Mouse (Mus musculus): ENCODE measurements at regions not wholly inside any gene's neighbourhood (a gene's known extent, or its start where the extent isn't known, plus 50 kb on each side); places are given as distances from the start of the nearest gene placed in this dataset.

DNA sequence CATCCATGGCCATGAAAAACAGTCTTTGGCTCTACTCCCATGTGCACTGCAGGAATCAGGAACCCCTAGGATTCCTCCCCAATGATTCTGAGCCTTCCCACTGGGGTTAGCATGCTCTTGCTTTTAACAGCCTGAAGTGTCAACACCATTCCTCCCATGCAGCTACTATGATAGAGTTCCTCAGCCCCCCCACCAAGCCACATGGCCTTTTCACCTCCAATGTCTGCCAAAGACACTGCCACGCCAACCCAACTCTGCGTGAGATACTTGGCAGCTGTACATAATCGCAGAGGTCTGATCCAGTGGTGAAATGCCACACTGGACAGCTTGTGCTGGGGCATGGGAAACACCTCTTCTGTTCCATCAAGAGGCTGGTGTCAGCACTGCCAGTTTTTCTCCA is 128.6 kb upstream of the H2al1a start:
- DNase-seq = no peak

GRCm38 (mm10) chrX:11180194-11180816 is 118.8 kb upstream of the H2al1a start:
- DNase-seq = no peak

DNA sequence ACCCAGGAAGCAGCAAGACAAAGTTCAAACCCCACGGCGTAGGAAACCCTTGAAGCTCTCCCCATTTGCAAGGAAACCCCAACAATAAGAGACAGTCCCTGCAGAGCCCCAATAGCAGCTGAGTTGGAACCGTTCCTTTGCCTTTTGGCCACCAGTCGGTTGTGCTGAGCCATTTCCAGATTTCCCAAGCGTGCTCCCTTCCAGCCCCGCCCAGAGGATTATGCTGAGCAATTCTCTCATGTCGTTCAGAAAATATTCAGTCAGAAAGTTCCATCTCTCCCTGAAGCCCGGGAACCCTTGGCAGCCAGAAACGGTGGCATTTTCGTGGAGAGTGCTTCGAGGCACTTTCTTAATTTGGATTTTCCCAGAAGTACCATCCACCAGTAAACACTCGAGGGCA is 117.2 kb upstream of the H2al1a start:
- DNase-seq = peak; percentile 42

GRCm38 (mm10) chrX:11190851-11191250 is 108.2 kb upstream of the H2al1a start:
- no peak for DNase-seq

GRCm38 (mm10) chrX:11204135-11204534 is 94.9 kb upstream of the H2al1a start:
- no peak for DNase-seq

DNA sequence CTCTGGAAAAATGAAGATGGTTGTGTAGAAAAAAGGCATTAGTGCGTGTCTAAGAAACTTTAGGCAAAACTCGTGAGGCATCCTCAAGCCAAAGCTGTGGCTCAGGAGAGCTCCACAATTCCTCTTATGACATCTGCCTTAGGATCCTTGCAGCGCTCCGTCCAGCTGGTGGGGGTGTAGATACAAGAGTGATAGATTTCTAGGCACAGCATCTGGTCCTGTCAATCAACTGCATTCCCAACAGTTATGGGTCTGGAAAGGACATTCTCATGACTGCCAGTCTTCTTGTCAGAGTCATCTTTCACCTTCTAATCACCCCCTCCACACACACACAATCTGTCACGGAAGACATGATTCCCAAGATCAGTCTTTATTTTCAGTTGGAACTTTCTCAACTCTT is 89.2 kb upstream of the H2al1a start:
- DNase-seq = no peak

DNA sequence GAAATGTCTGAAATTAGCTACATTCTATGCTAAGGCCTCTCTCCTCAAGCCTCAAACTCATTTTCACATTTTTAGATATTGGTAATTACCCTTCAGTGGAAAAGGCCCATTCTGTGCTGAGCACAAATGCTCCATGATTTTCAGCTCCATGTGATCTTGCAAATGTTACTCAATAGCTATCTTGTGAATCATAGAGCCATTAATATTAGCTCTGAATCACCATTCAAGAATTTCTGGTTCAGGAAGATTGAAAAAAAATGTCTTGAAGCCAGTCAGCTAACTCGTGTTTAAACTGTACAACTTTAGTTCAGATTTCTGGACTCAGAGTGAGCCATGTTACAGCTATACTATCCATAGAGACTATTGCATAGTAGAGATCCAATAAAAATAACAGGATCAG is 86.2 kb upstream of the H2al1a start:
- no peak for DNase-seq

DNA sequence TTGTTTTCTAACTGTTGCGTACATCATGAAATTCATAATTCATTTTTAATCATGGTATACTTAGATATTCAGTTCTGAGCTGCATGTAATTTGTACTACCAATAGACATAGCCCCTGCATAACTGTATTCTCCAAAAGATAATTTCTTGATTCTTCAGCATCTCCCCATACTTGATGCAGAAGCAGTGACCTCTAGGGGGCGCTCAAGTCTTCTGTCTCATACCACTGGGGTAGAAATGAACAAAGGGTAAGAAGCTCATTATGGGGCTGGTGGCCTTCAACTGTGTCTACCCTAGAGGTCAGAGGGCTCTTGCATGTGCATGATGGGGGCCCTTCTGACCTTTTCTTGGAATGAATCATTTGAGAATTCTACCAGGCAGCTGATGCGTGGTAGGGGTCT is 85.6 kb upstream of the H2al1a start:
- DNase-seq = peak; percentile 69

- DNase-seq = peak; percentile 3
These were observed 60.0 kb upstream of the H2al1a start for GRCm38 (mm10) chrX:11239066-11239465.

- DNase-seq = no peak
These were observed 53.5 kb upstream of the H2al1a start for GRCm38 (mm10) chrX:11245576-11245975.
